Mouse (Mus musculus): ENCODE measurements around the gene Axl. TPM values are rescaled to one million over a fixed set of nuclear protein-coding genes. Genes with fewer than 3 reads are reported as not detected.

Gene Axl
- polyA plus RNA-seq (2012; rRNA removed): 31.0 and 36.1 TPM in 2 replicates

- Histone ChIP-seq H3K4me3 (ENCODE audit: insufficient read depth, low read depth, low read length) (peak within 1 kb of the TSS; percentile 65), H3K27me3 (replicated peaks; ENCODE audit: control insufficient read depth, insufficient read depth, low read length) (no peaks in the 10 kb centered on the region), H3K4me1 (ENCODE audit: control insufficient read depth, insufficient read depth, low read length) (no peaks in the 10 kb centered on the region), H3K36me3 (ENCODE audit: control insufficient read depth, insufficient read depth, low read length) (no peaks in the 10 kb centered on the region), H3K27ac (ENCODE audit: insufficient read depth, low read depth, low read length) (peak within 1 kb of the TSS; percentile 41; the same call in 1 of the 2 replicates)
- DNase-seq: peak; percentile 63
- 5% methylated on average over 29 of the region's 30 CpGs for WGBS
- TF ChIP-seq CTCF (conservative IDR thresholded peaks at IDR 0.05; ENCODE audit: insufficient read depth, insufficient read length, low read depth, low read length): no peak
- no peak for TF ChIP-seq POLR2A (IDR thresholded peaks at IDR 0.05; ENCODE audit: low read depth, low read length)
These were observed at the start of gene Axl for GRCm38 (mm10) chr7:25788220-25789128. TSS of gene Axl (minus strand) at chr7:25788705.

GRCm38 (mm10) chr7:25835188-25835891 is 46.8 kb upstream of the Axl start:
- no peaks in the 10 kb centered on the region for H3K27me3 ChIP-seq (replicated peaks; ENCODE audit: control insufficient read depth, insufficient read depth, low read length)
- no peak overlapping the region for H3K27ac ChIP-seq (ENCODE audit: insufficient read depth, low read depth, low read length)
- no peak overlapping the region for H3K4me3 ChIP-seq (ENCODE audit: insufficient read depth, low read depth, low read length)
- H3K4me1 ChIP-seq (ENCODE audit: control insufficient read depth, insufficient read depth, low read length): peaks cover 16% of the 10 kb centered on the region; the same call in 1 of the 2 replicates
- peak; percentile 39 for DNase-seq
- 43% methylated on average over 10 of the region's 10 CpGs for WGBS
- TF ChIP-seq CTCF (conservative IDR thresholded peaks at IDR 0.05; ENCODE audit: insufficient read depth, insufficient read length, low read depth, low read length): no peak
- no peak for TF ChIP-seq POLR2A (IDR thresholded peaks at IDR 0.05; ENCODE audit: low read depth, low read length)
- no peaks in the 10 kb centered on the region for H3K36me3 ChIP-seq (ENCODE audit: control insufficient read depth, insufficient read depth, low read length)

GRCm38 (mm10) chr7:25831557-25832530 is 43.3 kb upstream of the Axl start:
- peak; percentile 91 for DNase-seq
- TF ChIP-seq POLR2A (IDR thresholded peaks at IDR 0.05; ENCODE audit: low read depth, low read length) (no peak), CTCF (conservative IDR thresholded peaks at IDR 0.05; ENCODE audit: insufficient read depth, insufficient read length, low read depth, low read length) (no peak)
- no peaks in the 10 kb centered on the region for H3K36me3 ChIP-seq (ENCODE audit: control insufficient read depth, insufficient read depth, low read length)
- WGBS: 41% methylated on average over 10 of the region's 10 CpGs
- no peaks in the 10 kb centered on the region for H3K27me3 ChIP-seq (replicated peaks; ENCODE audit: control insufficient read depth, insufficient read depth, low read length)
- peak overlapping the region; percentile 98 for H3K27ac ChIP-seq (ENCODE audit: insufficient read depth, low read depth, low read length)
- H3K4me1 ChIP-seq (ENCODE audit: control insufficient read depth, insufficient read depth, low read length): peaks cover 19% of the 10 kb centered on the region
- no peak overlapping the region for H3K4me3 ChIP-seq (ENCODE audit: insufficient read depth, low read depth, low read length)

GRCm38 (mm10) chr7:25830251-25830650 is 41.7 kb upstream of the Axl start:
- 47% methylated on average over 2 of the region's 2 CpGs for WGBS
- Histone ChIP-seq H3K4me1 (ENCODE audit: control insufficient read depth, insufficient read depth, low read length) (peaks cover 27% of the 10 kb centered on the region), H3K4me3 (ENCODE audit: insufficient read depth, low read depth, low read length) (no peak overlapping the region), H3K27ac (ENCODE audit: insufficient read depth, low read depth, low read length) (peak overlapping the region; percentile 54), H3K36me3 (ENCODE audit: control insufficient read depth, insufficient read depth, low read length) (no peaks in the 10 kb centered on the region), H3K27me3 (replicated peaks; ENCODE audit: control insufficient read depth, insufficient read depth, low read length) (no peaks in the 10 kb centered on the region)
- TF ChIP-seq CTCF (conservative IDR thresholded peaks at IDR 0.05; ENCODE audit: insufficient read depth, insufficient read length, low read depth, low read length) (no peak), POLR2A (IDR thresholded peaks at IDR 0.05; ENCODE audit: low read depth, low read length) (no peak)
- DNase-seq: no peak

GRCm38 (mm10) chr7:25827199-25827598 is 38.7 kb upstream of the Axl start:
- 0% methylated on average over 3 of the region's 3 CpGs for WGBS
- DNase-seq: peak; percentile 94
- no peaks in the 10 kb centered on the region for H3K36me3 ChIP-seq (ENCODE audit: control insufficient read depth, insufficient read depth, low read length)
- H3K27me3 ChIP-seq (replicated peaks; ENCODE audit: control insufficient read depth, insufficient read depth, low read length): no peaks in the 10 kb centered on the region
- TF ChIP-seq CTCF (conservative IDR thresholded peaks at IDR 0.05; ENCODE audit: insufficient read depth, insufficient read length, low read depth, low read length): no peak
- no peak for TF ChIP-seq POLR2A (IDR thresholded peaks at IDR 0.05; ENCODE audit: low read depth, low read length)
- H3K4me1 ChIP-seq (ENCODE audit: control insufficient read depth, insufficient read depth, low read length): peaks cover 28% of the 10 kb centered on the region
- H3K4me3 ChIP-seq (ENCODE audit: insufficient read depth, low read depth, low read length): no peak overlapping the region
- H3K27ac ChIP-seq (ENCODE audit: insufficient read depth, low read depth, low read length): peak overlapping the region; percentile 81

- no peak overlapping the region for H3K27ac ChIP-seq (ENCODE audit: insufficient read depth, low read depth, low read length)
- peaks cover 22% of the 10 kb centered on the region for H3K4me1 ChIP-seq (ENCODE audit: control insufficient read depth, insufficient read depth, low read length)
- H3K4me3 ChIP-seq (ENCODE audit: insufficient read depth, low read depth, low read length): no peak overlapping the region
- no peak for DNase-seq
- no peaks in the 10 kb centered on the region for H3K27me3 ChIP-seq (replicated peaks; ENCODE audit: control insufficient read depth, insufficient read depth, low read length)
- TF ChIP-seq POLR2A (IDR thresholded peaks at IDR 0.05; ENCODE audit: low read depth, low read length) (no peak), CTCF (conservative IDR thresholded peaks at IDR 0.05; ENCODE audit: insufficient read depth, insufficient read length, low read depth, low read length) (no peak)
- 73% methylated on average over 6 of the region's 6 CpGs for WGBS
- H3K36me3 ChIP-seq (ENCODE audit: control insufficient read depth, insufficient read depth, low read length): no peaks in the 10 kb centered on the region
These were observed 37.5 kb upstream of the Axl start for GRCm38 (mm10) chr7:25826029-25826428.

All from kidney, adult 2 months (tissue).